Mouse (Mus musculus) hindbrain, embryonic 11.5 days (tissue): Measurements from ENCODE around the gene Dnaaf1. TPM values are rescaled to one million over a fixed set of nuclear protein-coding genes. Genes with fewer than 3 reads are reported as not detected.

Experiments
- ATAC-seq: fragments of 200-750 bp; cut with Nextera tagmentation; 2 replicates; pipeline ENCODE4 v1.8.0; 2017; ENCODE audit warnings: mild to moderate bottlenecking, moderate TSS enrichment, moderate library complexity; ENCODE audit not compliant: low FRiP score
- DNase-seq: peaks from one replicate; pipeline ENCODE4 v3.0.0-alpha.2; 2015; ENCODE audit warnings: low spot score
- H3K27ac ChIP-seq: fragments of 300-500 bp; sonication (generic); 2 replicates; pipeline ENCODE4 v1.5.1; 2014; ENCODE audit warnings: mild to moderate bottlenecking, low read depth, low read length
- H3K27me3 ChIP-seq: fragments of 300-500 bp; sonication (generic); 2 replicates; pipeline ENCODE4 v1.6.1; 2014; ENCODE audit warnings: mild to moderate bottlenecking, low read length, moderate library complexity, mixed read lengths; ENCODE audit not compliant: control insufficient read depth, insufficient read depth
- H3K36me3 ChIP-seq: fragments of 300-500 bp; sonication (generic); 2 replicates; pipeline ENCODE4 v1.6.1; 2014; ENCODE audit warnings: mild to moderate bottlenecking, low read length, moderate library complexity, mixed read lengths; ENCODE audit not compliant: control insufficient read depth, insufficient read depth
- H3K4me1 ChIP-seq: fragments of 300-500 bp; sonication (generic); replicated peaks from 2 replicates; pipeline ENCODE4 v1.6.1; 2014; ENCODE audit warnings: low read length, mixed read lengths; ENCODE audit not compliant: control insufficient read depth, insufficient read depth
- H3K4me2 ChIP-seq: fragments of 300-500 bp; sonication (generic); replicated peaks from 2 replicates; pipeline ENCODE4 v1.6.1; 2014; ENCODE audit warnings: mild to moderate bottlenecking, low read depth, low read length
- H3K4me3 ChIP-seq: fragments of 300-500 bp; sonication (generic); 2 replicates; pipeline ENCODE4 v1.5.1; 2014; ENCODE audit warnings: low read depth, low read length
- H3K9ac ChIP-seq: fragments of 300-500 bp; sonication (generic); 2 replicates; pipeline ENCODE4 v1.6.1; 2014; ENCODE audit warnings: low read depth, low read length
- H3K9me3 ChIP-seq: fragments of 300-500 bp; sonication (generic); 2 replicates; pipeline ENCODE4 v1.6.1; 2016; ENCODE audit warnings: low read length; ENCODE audit not compliant: control insufficient read depth
- WGBS: fragments of 180-500 bp; shearing (Covaris S2); extraction: QIAGEN DNeasy Blood & Tissue Kit; methylation state at CpG from one replicate; pipeline ENCODE4 v1.1.7; 2014; 5-methylcytosine and 5-hydroxymethylcytosine counted together
- polyA plus RNA-seq: library from polyadenylated mRNA; unstranded; fragments of >200 nt; fragmentation: Nextera tagmentation; extraction: Ambion mirVana; gene quantifications from 2 replicates; pipeline ENCODE4 v1.2.1, GENCODE M21; 2014

Dnaaf1 gene
- polyA plus RNA-seq, 1 experiment from 2014 or later, result 0.08 TPM

DNA sequence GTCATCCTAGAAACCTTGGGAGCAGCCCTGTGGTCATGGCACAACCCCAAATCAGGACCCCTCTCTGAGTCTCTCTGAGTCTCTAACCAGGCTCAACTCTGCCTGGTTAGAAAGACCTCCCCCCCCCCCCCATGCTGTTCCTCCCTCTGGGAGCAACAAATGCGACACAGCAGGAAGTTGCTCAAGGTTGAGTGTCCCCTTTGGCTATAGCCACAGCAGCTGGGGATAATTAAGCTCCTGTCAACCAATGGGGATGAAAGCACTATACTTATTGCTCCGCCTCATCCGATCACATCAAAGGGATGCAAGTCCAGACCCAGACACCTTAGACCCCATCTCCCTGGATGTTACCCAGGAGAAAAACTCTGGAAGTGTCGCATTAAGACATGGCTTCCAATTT lies 47.5 kb downstream of the Dnaaf1 start:
- Histone ChIP-seq H3K4me3 (no peak overlapping the region), H3K9me3 (no peaks in the 10 kb centered on the region), H3K9ac (no peak overlapping the region), H3K27ac (no peak overlapping the region), H3K36me3 (no peaks in the 10 kb centered on the region), H3K4me1 (no peaks in the 10 kb centered on the region; the same call in 1 of the 2 replicates), H3K27me3 (no peaks in the 10 kb centered on the region), H3K4me2 (no peak overlapping the region)
- no peak for ATAC-seq
- 56% methylated on average over 4 of the region's 4 CpGs for WGBS
- no peak for DNase-seq

GRCm38 (mm10) chr8:119623061-119623460 lies 48.0 kb downstream of the Dnaaf1 start:
- no peaks in the 10 kb centered on the region for H3K9me3 ChIP-seq
- H3K9ac ChIP-seq, result no peak overlapping the region
- H3K36me3 ChIP-seq, result no peaks in the 10 kb centered on the region
- no peak for DNase-seq
- ATAC-seq, result no peak
- no peak overlapping the region for H3K27ac ChIP-seq
- no peak overlapping the region for H3K4me2 ChIP-seq
- H3K4me3 ChIP-seq, result no peak overlapping the region
- H3K27me3 ChIP-seq, result no peaks in the 10 kb centered on the region
- 86% methylated on average over 8 of the region's 8 CpGs for WGBS
- peaks cover 3% of the 10 kb centered on the region; the same call in 1 of the 2 replicates for H3K4me1 ChIP-seq

GRCm38 (mm10) chr8:119623744-119624143 lies 48.7 kb downstream of the Dnaaf1 start:
- Histone ChIP-seq H3K4me3 (no peak overlapping the region), H3K4me1 (peaks cover 4% of the 10 kb centered on the region; the same call in 1 of the 2 replicates), H3K27me3 (no peaks in the 10 kb centered on the region), H3K9me3 (no peaks in the 10 kb centered on the region), H3K27ac (no peak overlapping the region), H3K36me3 (no peaks in the 10 kb centered on the region), H3K9ac (no peak overlapping the region), H3K4me2 (no peak overlapping the region)
- no peak for ATAC-seq
- 89% methylated on average over 1 of the region's 1 CpGs for WGBS
- no peak for DNase-seq

GRCm38 (mm10) chr8:119624916-119625315 lies 49.9 kb downstream of the Dnaaf1 start:
- H3K9me3 ChIP-seq, result no peaks in the 10 kb centered on the region
- peaks cover 4% of the 10 kb centered on the region; the same call in 1 of the 2 replicates for H3K4me1 ChIP-seq
- DNase-seq, result no peak
- no peak overlapping the region for H3K27ac ChIP-seq
- H3K4me2 ChIP-seq, result no peak overlapping the region
- H3K4me3 ChIP-seq, result no peak overlapping the region
- WGBS, result 89% methylated on average over 7 of the region's 7 CpGs
- no peaks in the 10 kb centered on the region for H3K27me3 ChIP-seq
- no peak for ATAC-seq
- H3K9ac ChIP-seq, result no peak overlapping the region
- no peaks in the 10 kb centered on the region for H3K36me3 ChIP-seq

GRCm38 (mm10) chr8:119625788-119626187 lies 50.8 kb downstream of the Dnaaf1 start:
- H3K4me3 ChIP-seq, result no peak overlapping the region
- WGBS, result 80% methylated on average over 22 of the region's 22 CpGs
- ATAC-seq, result no peak

DNA sequence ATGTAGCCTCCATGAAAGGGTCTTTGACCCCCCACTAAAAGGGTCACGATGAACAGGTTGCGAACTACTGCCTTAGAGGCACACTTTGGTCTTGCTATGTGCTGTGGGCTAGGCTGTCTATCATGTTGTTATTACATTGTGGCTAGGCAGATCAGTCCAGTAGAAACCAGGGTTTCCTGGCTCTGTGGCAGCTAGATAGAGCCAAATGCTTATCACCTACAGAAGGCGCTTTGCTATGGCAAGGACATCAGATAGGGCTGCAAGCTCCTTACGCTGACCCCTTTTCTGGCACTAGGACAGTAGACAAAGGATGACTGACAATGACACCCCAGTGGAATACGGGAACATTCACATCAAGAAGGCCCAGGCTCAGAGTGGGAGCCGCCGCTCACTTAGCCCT lies 52.2 kb downstream of the Dnaaf1 start:
- Histone ChIP-seq H3K36me3 (no peaks in the 10 kb centered on the region), H3K27me3 (no peaks in the 10 kb centered on the region), H3K4me2 (no peak overlapping the region), H3K27ac (no peak overlapping the region), H3K9ac (no peak overlapping the region), H3K4me3 (no peak overlapping the region), H3K9me3 (no peaks in the 10 kb centered on the region), H3K4me1 (peaks cover 6% of the 10 kb centered on the region)
- ATAC-seq, result no peak
- DNase-seq, result no peak
- 75% methylated on average over 7 of the region's 7 CpGs for WGBS

More at GRCm38 (mm10) chr8:119625788-119626187, 50.8 kb downstream of the Dnaaf1 start:
- no peak overlapping the region for H3K4me2 ChIP-seq
- H3K4me1 ChIP-seq, result peaks cover 6% of the 10 kb centered on the region; the same call in 1 of the 2 replicates
- H3K9ac ChIP-seq, result no peak overlapping the region
- H3K9me3 ChIP-seq, result no peaks in the 10 kb centered on the region
- DNase-seq, result no peak
- H3K36me3 ChIP-seq, result no peaks in the 10 kb centered on the region
- no peak overlapping the region for H3K27ac ChIP-seq
- H3K27me3 ChIP-seq, result no peaks in the 10 kb centered on the region

DNA sequence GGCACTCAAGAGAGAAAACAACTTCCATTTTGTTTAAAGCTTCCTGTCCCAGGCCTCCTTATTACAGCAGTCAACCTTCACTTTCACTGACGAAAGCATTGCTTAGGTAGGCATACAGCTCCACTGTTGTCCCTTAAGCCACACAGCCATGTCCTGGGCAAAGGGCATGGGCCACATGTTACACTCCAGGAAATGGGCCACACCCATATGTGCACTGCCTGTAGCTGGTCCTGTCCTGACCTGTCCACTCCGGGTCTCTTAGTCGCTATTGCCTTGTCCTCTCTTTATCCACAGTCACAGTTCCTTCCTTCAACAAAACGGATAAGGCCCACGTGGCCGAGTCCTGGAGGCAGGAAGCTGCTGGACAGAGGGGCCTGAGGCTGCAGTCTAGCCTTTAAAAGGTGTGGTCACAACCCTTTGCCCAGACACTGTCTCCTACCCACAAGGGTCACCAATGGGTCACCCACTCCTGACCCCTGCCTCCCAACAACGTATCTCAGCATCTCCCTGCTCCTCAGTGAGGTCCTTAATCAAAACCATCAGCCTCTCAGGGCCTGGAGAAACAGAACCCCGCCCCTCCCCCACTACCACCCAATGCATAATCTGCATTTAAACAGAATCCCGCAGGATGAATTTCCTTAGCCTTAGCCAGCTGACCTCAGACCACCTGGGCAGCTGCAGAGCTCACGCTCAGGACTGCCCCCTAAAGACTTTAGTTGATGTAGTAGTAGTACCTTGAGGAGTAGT lies 52.8 kb downstream of the Dnaaf1 start:
- no peaks in the 10 kb centered on the region for H3K36me3 ChIP-seq
- H3K4me1 ChIP-seq, result peaks cover 6% of the 10 kb centered on the region
- DNase-seq (no peak), ATAC-seq (no peak)
- no peaks in the 10 kb centered on the region for H3K27me3 ChIP-seq
- no peak overlapping the region for H3K4me2 ChIP-seq
- H3K9ac ChIP-seq, result no peak overlapping the region
- H3K27ac ChIP-seq, result no peak overlapping the region
- no peaks in the 10 kb centered on the region for H3K9me3 ChIP-seq
- 30% methylated on average over 10 of the region's 10 CpGs for WGBS
- no peak overlapping the region for H3K4me3 ChIP-seq

DNA sequence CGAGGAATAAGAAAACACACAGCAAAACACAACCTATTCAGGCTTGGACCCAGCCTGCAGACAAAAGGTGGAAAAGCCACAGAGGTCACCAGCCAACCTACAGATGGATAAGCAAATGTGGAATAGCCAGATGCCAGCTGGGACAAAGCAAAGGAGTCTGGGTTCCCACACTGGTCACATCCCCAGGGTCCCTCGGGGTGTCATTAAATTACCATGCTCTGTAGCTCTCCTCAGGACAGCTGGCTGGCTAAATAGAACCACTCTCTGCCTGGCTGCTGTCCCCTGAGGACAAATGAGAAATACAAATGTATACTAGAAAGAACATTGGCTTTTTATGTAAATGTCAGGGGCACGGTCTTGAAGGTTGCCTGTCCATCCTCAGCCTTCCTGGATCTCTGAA lies 55.8 kb downstream of the Dnaaf1 start:
- 32% methylated on average over 3 of the region's 3 CpGs for WGBS
- no peak overlapping the region for H3K4me3 ChIP-seq
- no peaks in the 10 kb centered on the region for H3K27me3 ChIP-seq
- peak overlapping the region; percentile 59; the same call in 1 of the 2 replicates for H3K27ac ChIP-seq
- ATAC-seq (peak; percentile 81), DNase-seq (peak; percentile 73)
- no peak overlapping the region for H3K9ac ChIP-seq
- no peak overlapping the region for H3K4me2 ChIP-seq
- no peaks in the 10 kb centered on the region for H3K9me3 ChIP-seq
- H3K36me3 ChIP-seq, result no peaks in the 10 kb centered on the region
- peaks cover 12% of the 10 kb centered on the region for H3K4me1 ChIP-seq

DNA sequence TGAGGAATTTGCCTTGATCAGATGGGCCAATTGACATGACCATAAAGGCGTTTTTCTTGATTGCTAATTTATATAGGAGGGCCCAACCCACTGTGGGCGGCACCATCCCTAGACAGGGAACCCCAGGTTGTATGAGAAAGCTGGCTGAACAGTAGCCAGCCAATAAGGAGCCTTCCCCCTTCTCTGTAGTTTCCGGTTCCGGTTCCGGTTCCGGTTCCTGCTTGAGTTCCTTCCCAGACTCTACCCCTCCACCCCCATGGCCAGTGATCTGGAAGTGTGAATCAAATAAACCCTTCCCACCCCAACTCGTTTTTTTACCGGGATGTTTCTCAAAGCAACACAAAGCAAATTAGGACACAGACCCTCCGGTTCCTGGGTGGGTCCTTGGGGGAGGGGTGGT lies 57.2 kb downstream of the Dnaaf1 start:
- ATAC-seq, result no peak

More for the DNA sequence above, 57.2 kb downstream of the Dnaaf1 start:
- no peak overlapping the region for H3K9ac ChIP-seq
- H3K27me3 ChIP-seq, result no peaks in the 10 kb centered on the region
- H3K36me3 ChIP-seq, result no peaks in the 10 kb centered on the region
- 88% methylated on average over 9 of the region's 9 CpGs for WGBS
- H3K4me2 ChIP-seq, result no peak overlapping the region
- H3K27ac ChIP-seq, result no peak overlapping the region
- DNase-seq, result no peak
- H3K9me3 ChIP-seq, result no peaks in the 10 kb centered on the region
- H3K4me1 ChIP-seq, result peaks cover 12% of the 10 kb centered on the region
- H3K4me3 ChIP-seq, result no peak overlapping the region
